Mouse (Mus musculus) midbrain, embryonic 16.5 days (tissue): ENCODE data around the gene Nlrc5. TPM values are rescaled to one million over a fixed set of nuclear protein-coding genes. Genes with fewer than 3 reads are reported as not detected.

Experiments
- ATAC-seq: fragments of 200-750 bp; cut with Nextera tagmentation; 2 replicates; pipeline ENCODE4 v1.8.0; 2017; ENCODE audit warnings: moderate TSS enrichment
- H3K27ac ChIP-seq: fragments of 300-500 bp; sonication (generic); 2 replicates; pipeline ENCODE4 v1.5.1; 2014; ENCODE audit warnings: mild to moderate bottlenecking, low read length, mixed read lengths
- H3K27me3 ChIP-seq: fragments of 300-500 bp; sonication (generic); 2 replicates; pipeline ENCODE4 v1.6.1; 2014; ENCODE audit warnings: low read depth, low read length, mixed read lengths; ENCODE audit not compliant: control insufficient read depth, insufficient read depth
- H3K36me3 ChIP-seq: fragments of 300-500 bp; sonication (generic); 2 replicates; pipeline ENCODE4 v1.6.1; 2014; ENCODE audit warnings: mild to moderate bottlenecking, low read length, moderate library complexity, mixed read lengths; ENCODE audit not compliant: control insufficient read depth, insufficient read depth
- H3K4me1 ChIP-seq: fragments of 300-500 bp; sonication (generic); 2 replicates; pipeline ENCODE4 v1.6.1; 2014; ENCODE audit warnings: mild to moderate bottlenecking, low read length, mixed read lengths; ENCODE audit not compliant: control insufficient read depth, insufficient read depth
- H3K4me2 ChIP-seq: fragments of 300-500 bp; sonication (generic); 2 replicates; pipeline ENCODE4 v1.6.1; 2014; ENCODE audit warnings: mild to moderate bottlenecking, low read length, mixed read lengths
- H3K4me3 ChIP-seq: fragments of 300-500 bp; sonication (generic); 2 replicates; pipeline ENCODE4 v1.5.1; 2014; ENCODE audit warnings: low read depth, mild to moderate bottlenecking, low read length, moderate library complexity, mixed read lengths
- H3K9ac ChIP-seq: fragments of 300-500 bp; sonication (generic); 2 replicates; pipeline ENCODE4 v1.6.1; 2014; ENCODE audit warnings: low read depth, low read length, mixed read lengths
- H3K9me3 ChIP-seq: fragments of 300-500 bp; sonication (generic); replicated peaks from 2 replicates; pipeline ENCODE4 v1.6.1; 2014; ENCODE audit warnings: mild to moderate bottlenecking, low read length, mixed read lengths; ENCODE audit not compliant: control insufficient read depth, poor library complexity, severe bottlenecking
- WGBS: fragments of 180-500 bp; shearing (Covaris S2); extraction: QIAGEN DNeasy Blood & Tissue Kit; methylation state at CpG from one replicate; pipeline ENCODE4 v1.1.7; 2014; 5-methylcytosine and 5-hydroxymethylcytosine counted together
- polyA plus RNA-seq: library from polyadenylated mRNA; unstranded; fragments of >200 nt; fragmentation: Nextera tagmentation; extraction: Ambion mirVana; gene quantifications from 2 replicates; pipeline ENCODE4 v1.2.1, GENCODE M21; 2015

Nlrc5 gene
- polyA plus RNA-seq, 1 experiment from 2014 or later: 0.49 TPM

DNA sequence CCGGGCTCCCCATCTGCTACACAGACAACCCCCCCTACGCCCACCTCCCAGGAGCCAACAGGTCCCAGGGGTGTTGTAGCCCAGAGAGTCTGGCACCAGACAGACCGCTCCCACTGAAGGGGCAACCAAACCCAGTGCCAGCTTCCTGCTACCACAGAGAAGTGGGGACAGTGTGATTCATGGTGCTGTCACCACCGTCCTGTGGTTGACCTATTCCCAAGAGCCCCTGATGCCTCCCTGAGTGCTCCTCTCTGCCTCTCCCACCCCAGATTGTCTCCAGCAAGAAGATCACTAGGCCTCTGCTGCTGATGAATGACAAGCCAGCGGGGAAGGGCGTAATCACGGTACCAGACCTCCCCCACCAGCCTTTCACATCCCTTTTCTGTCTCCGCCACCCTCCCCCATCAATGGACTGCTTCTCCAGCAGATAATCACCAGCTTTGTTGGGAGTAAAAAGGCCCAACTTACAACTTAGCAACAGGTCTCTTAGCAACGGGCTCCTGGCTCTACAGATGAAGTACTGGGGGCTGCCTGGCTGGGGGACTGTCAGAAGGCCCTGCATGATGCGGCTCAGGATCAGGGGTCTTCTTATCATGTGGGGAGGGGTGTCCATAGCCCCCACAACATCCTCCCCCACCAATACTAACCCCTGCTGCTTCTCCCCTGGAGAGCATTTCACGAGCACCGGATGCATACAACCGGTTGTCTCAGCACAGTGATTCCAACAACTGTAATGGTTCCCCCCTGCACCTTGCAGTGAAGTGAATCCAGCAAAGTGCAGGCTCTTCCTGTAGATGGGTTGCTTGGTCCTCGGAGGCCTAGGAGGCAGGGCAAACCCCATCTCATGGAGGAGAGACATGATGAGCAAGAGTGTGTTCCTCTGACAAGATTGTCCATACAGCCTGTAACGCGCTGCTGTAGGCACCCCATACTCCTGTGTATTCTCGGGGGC, 117.6 kb downstream of the Nlrc5 start:
- H3K4me1 ChIP-seq: peaks cover 18% of the 10 kb centered on the region
- no peaks in the 10 kb centered on the region for H3K27me3 ChIP-seq
- H3K27ac ChIP-seq: peak overlapping the region; percentile 74
- no peak overlapping the region for H3K9ac ChIP-seq
- no peaks in the 10 kb centered on the region for H3K36me3 ChIP-seq
- no peak overlapping the region for H3K4me3 ChIP-seq
- ATAC-seq: peak; percentile 87
- no peaks in the 10 kb centered on the region for H3K9me3 ChIP-seq
- H3K4me2 ChIP-seq: no peak overlapping the region
- WGBS: 21% methylated on average over 17 of the region's 17 CpGs

DNA sequence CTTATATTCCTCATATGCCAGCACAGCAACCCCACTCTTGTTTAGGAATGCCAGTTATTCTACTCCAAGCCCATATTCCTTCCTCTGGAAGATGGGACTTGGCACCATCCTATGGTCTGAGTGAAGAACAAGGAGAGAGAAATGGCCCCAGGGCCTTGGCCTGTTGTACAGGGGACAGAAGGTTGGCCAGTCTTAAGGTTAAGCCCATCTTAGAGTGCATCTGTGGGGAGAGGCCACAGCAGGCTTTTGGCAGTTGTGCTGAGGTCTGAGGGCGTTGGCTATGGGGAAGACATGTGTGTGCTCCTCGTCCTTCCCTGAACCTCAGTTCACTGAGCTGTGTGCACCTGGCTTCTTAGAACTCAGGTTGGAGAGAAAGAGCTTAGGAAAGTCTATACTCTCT, 118.5 kb downstream of the Nlrc5 start:
- Histone ChIP-seq H3K9me3 (no peaks in the 10 kb centered on the region), H3K27me3 (no peaks in the 10 kb centered on the region), H3K27ac (peak overlapping the region; percentile 62; the same call in 1 of the 2 replicates), H3K9ac (no peak overlapping the region), H3K4me2 (no peak overlapping the region), H3K36me3 (no peaks in the 10 kb centered on the region), H3K4me1 (peaks cover 18% of the 10 kb centered on the region), H3K4me3 (no peak overlapping the region)
- ATAC-seq: no peak
- 68% methylated on average over 2 of the region's 2 CpGs for WGBS

DNA sequence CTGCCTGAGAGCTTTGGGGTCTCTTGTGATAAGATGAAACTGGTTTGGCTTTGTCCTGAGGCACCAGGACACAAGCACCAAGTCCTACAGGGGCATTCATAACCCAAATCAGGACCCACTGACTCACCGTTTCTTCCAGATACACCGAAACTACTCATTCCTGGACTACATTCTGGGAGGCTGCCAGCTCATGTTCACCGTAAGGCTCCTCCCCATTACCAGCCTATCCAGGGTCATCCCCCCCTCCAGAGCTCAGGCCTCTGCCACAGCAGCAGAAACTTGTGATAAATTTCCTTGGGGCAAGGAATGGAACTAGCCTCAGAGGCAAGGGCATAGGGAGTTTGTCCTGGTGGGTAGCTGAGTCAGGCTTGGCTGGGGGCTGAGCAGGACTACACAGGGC, 123.1 kb downstream of the Nlrc5 start:
- Histone ChIP-seq H3K4me3 (no peak overlapping the region), H3K27me3 (no peaks in the 10 kb centered on the region), H3K9me3 (no peaks in the 10 kb centered on the region), H3K9ac (no peak overlapping the region), H3K27ac (no peak overlapping the region), H3K4me2 (no peak overlapping the region), H3K36me3 (no peaks in the 10 kb centered on the region), H3K4me1 (peaks cover 4% of the 10 kb centered on the region)
- no peak for ATAC-seq
- WGBS: 72% methylated on average over 3 of the region's 3 CpGs

DNA sequence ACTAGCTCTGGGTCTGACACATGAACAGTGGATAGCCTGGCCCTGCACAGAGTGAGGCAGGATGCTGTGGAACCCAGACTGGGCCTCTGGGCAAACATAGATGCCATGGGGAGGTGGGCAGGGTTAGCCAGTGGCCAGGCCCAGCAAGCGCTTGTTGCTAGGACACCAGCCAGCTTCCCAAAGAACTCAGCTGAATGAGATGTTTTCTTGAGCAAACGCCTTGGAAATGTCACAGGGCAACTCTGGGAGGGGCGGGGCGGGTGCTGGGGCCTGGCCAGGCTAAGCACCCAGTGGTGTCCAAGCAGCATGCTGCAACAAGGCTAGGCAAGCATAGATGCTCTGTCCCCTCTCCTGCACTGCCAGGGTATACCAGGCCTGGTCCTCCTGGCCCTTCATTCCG, 127.1 kb downstream of the Nlrc5 start:
- peak; percentile 81 for ATAC-seq
- H3K36me3 ChIP-seq: no peaks in the 10 kb centered on the region
- H3K4me2 ChIP-seq: no peak overlapping the region
- peaks cover 11% of the 10 kb centered on the region for H3K4me1 ChIP-seq
- H3K27me3 ChIP-seq: no peaks in the 10 kb centered on the region
- no peak overlapping the region for H3K27ac ChIP-seq
- H3K4me3 ChIP-seq: no peak overlapping the region
- H3K9me3 ChIP-seq: no peaks in the 10 kb centered on the region
- 25% methylated on average over 5 of the region's 5 CpGs for WGBS
- no peak overlapping the region for H3K9ac ChIP-seq

- no peak overlapping the region for H3K27ac ChIP-seq
- H3K4me3 ChIP-seq: no peak overlapping the region
- no peaks in the 10 kb centered on the region for H3K27me3 ChIP-seq
- no peaks in the 10 kb centered on the region for H3K36me3 ChIP-seq
- H3K9me3 ChIP-seq: no peaks in the 10 kb centered on the region
- no peak overlapping the region for H3K9ac ChIP-seq
- no peak overlapping the region for H3K4me2 ChIP-seq
- H3K4me1 ChIP-seq: peaks cover 31% of the 10 kb centered on the region
- ATAC-seq: no peak
These were observed 130.3 kb downstream of the Nlrc5 start for GRCm38 (mm10) chr8:94564421-94564820.

GRCm38 (mm10) chr8:94566033-94566432, 131.9 kb downstream of the Nlrc5 start:
- H3K4me3 ChIP-seq: no peak overlapping the region
- WGBS: 56% methylated on average over 6 of the region's 6 CpGs
- no peak overlapping the region for H3K4me2 ChIP-seq
- H3K9ac ChIP-seq: no peak overlapping the region
- no peaks in the 10 kb centered on the region for H3K36me3 ChIP-seq
- ATAC-seq: no peak
- H3K27me3 ChIP-seq: no peaks in the 10 kb centered on the region
- no peaks in the 10 kb centered on the region for H3K9me3 ChIP-seq
- peak overlapping the region; percentile 88 for H3K27ac ChIP-seq
- peaks cover 36% of the 10 kb centered on the region for H3K4me1 ChIP-seq

DNA sequence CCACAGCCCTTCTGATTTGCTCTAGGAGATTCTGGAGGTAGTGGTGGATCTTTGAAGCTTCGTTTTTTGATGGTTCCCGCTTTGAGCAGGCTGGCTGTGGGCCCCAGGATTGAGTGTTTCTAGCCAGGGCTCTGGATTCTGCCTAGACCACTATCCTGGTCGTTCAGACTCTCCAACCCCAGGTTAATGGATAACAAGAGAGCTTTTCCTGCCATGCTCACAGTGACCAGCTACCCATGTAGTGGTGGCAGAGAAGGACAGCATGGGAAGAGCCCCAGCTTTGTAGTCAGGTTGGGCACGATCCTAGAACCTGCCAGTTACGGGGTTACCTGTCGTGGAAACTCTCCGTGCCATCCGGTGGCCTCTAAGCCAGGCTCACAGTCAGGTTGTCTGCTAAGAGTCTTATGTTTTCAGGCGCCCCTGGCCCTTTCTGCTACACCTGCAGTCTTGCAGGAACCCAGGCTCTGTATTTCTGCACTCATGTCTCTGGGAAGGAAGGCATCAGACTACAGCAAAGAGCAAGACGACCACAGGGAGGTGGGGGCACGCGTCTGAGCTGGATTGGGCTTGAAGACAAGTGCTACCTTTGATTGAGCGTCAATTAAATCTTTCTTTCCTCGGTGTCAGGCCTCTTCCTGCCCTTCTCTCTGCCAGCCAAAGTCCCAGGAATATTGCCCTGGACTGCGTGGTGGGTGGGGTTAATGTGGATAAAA, 132.4 kb downstream of the Nlrc5 start:
- H3K9ac ChIP-seq: peak overlapping the region; percentile 42; the same call in 1 of the 2 replicates
- peak overlapping the region; percentile 38 for H3K4me2 ChIP-seq
- WGBS: 36% methylated on average over 15 of the region's 15 CpGs

DNA sequence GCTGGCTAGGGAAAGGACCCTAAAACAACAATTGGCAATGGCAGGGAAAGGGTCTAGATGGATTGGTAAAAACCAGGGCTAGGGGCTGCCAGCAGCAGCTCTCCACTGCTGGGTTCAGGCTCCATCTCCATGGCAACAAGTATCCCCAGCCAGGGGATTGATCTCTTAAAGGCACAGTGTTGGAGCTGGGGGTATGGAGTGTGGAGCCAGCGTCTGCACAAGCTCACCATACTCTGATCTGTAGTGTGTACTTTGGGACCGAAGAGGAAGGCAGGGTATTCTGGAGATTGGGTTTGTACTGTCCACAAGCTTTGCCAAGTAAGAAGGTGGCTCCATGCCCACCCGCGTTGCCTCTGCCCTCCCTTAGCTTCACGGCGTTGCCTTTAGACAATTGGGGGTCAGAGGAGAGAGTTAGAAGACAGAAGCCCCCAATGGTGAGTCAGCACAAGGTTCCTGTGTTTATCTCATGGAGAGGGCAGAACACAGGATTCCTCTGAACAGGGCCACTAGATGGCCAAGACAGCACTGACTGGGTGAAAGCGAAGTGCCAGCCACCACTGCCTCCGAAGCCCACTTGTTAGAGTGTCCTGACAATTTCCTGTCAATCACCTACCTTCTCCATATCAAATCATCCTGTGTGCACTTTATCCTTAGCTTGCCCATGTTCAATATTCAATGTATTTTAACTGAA, 133.1 kb downstream of the Nlrc5 start:
- peak overlapping the region; percentile 42; the same call in 1 of the 2 replicates for H3K9ac ChIP-seq

More for the DNA sequence above, 132.4 kb downstream of the Nlrc5 start:
- peaks cover 36% of the 10 kb centered on the region for H3K4me1 ChIP-seq
- H3K27ac ChIP-seq: peak overlapping the region; percentile 88
- peak; percentile 68 for ATAC-seq
- no peak overlapping the region for H3K4me3 ChIP-seq
- H3K9me3 ChIP-seq: no peaks in the 10 kb centered on the region
- H3K27me3 ChIP-seq: no peaks in the 10 kb centered on the region
- H3K36me3 ChIP-seq: no peaks in the 10 kb centered on the region

More for the DNA sequence above, 133.1 kb downstream of the Nlrc5 start:
- Histone ChIP-seq H3K27me3 (no peaks in the 10 kb centered on the region), H3K36me3 (no peaks in the 10 kb centered on the region), H3K4me1 (peaks cover 36% of the 10 kb centered on the region), H3K4me3 (no peak overlapping the region), H3K4me2 (peak overlapping the region; percentile 38), H3K9me3 (no peaks in the 10 kb centered on the region), H3K27ac (peak overlapping the region; percentile 88)
- ATAC-seq: peak; percentile 96
- 24% methylated on average over 8 of the region's 8 CpGs for WGBS
